Mouse (Mus musculus): Measurements from ENCODE around the gene Vipas39.

DNA sequence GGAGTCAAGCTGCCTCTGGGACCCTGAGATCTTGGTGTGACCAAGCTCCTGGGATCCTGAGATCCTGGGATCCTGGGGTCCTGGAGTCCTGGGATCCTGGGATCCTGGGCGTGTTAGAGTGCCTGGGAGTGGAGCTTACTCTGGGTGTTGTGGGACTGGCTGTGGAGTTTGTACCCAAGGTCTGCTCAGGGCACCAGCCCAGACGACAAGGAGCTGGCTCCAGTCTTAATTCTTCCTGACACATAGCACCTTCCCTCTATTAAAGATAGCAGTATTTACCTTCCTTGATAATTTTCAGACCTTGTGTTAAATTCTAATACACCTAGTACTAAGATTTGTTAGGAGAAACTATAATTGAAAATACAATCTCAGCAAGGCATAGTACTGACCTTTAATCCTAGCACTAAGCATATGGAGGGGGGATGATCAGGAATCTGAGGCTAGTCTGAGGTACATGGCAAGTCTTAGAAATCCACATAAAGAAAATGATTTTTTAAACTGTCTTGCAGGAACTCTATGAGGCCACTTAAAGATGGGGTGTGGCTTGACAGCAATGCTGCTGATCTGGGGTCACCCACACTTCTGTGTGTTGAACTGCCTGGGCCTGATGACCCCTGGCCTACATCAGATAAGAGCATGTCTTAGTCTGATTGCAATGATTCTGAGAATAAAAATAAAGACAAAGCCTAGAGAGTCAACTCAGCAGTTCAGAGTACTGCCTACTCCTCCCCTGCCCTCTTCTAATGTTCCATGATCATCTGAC lies 53.0 kb downstream of the Vipas39 start:
- no peak for TF ChIP-seq CTCF (IDR thresholded peaks at IDR 0.05; ENCODE audit: borderline replicate concordance, extremely low read depth, insufficient read depth, insufficient read length)
- no peak for TF ChIP-seq POLR2A (IDR thresholded peaks at IDR 0.05; ENCODE audit: borderline replicate concordance, extremely low read depth, insufficient read depth, insufficient read length, poor library complexity, severe bottlenecking)

All from brain, embryonic 14.5 days (tissue).